Mouse (Mus musculus) neural tube, embryonic 12.5 days (tissue): ENCODE measurements around the gene Vgll1. TPM values are rescaled to one million over a fixed set of nuclear protein-coding genes. Genes with fewer than 3 reads are reported as not detected.

Experiments
- ATAC-seq: fragments of 200-750 bp; cut with Nextera tagmentation; 2 replicates; pipeline ENCODE4 v1.8.0; 2017; ENCODE audit warnings: low read depth, mild to moderate bottlenecking, moderate TSS enrichment, moderate library complexity; ENCODE audit not compliant: low FRiP score
- H3K27ac ChIP-seq: fragments of 300-500 bp; sonication (generic); 2 replicates; pipeline ENCODE4 v1.5.1; 2016
- H3K27me3 ChIP-seq: fragments of 300-500 bp; sonication (generic); replicated peaks from 2 replicates; pipeline ENCODE4 v1.6.1; 2016; ENCODE audit warnings: mild to moderate bottlenecking
- H3K36me3 ChIP-seq: fragments of 300-500 bp; sonication (generic); 2 replicates; pipeline ENCODE4 v1.6.1; 2016; ENCODE audit warnings: mild to moderate bottlenecking
- H3K4me1 ChIP-seq: fragments of 300-500 bp; sonication (generic); 2 replicates; pipeline ENCODE4 v1.6.1; 2016
- H3K4me2 ChIP-seq: fragments of 300-500 bp; sonication (generic); replicated peaks from 2 replicates; pipeline ENCODE4 v1.6.1; 2016; ENCODE audit warnings: mild to moderate bottlenecking
- H3K4me3 ChIP-seq: fragments of 300-500 bp; sonication (generic); 2 replicates; pipeline ENCODE4 v1.5.1; 2016
- H3K9ac ChIP-seq: fragments of 300-500 bp; sonication (generic); 2 replicates; pipeline ENCODE4 v1.6.1; 2016; ENCODE audit warnings: mild to moderate bottlenecking
- H3K9me3 ChIP-seq: fragments of 300-500 bp; sonication (generic); 2 replicates; pipeline ENCODE4 v1.6.1; 2016; ENCODE audit warnings: mild to moderate bottlenecking
- WGBS: fragments of 180-500 bp; shearing (Covaris S2); methylation state at CpG from one replicate; pipeline ENCODE4 v1.1.7; 2016; 5-methylcytosine and 5-hydroxymethylcytosine counted together
- polyA plus RNA-seq: library from polyadenylated mRNA; unstranded; fragments of >200 nt; fragmentation: Nextera tagmentation; extraction: Ambion mirVana; gene quantifications from 2 replicates; pipeline ENCODE4 v1.2.1, GENCODE M21; 2016

The Vgll1 gene
- polyA plus RNA-seq, 1 experiment from 2014 or later, result 0.27 TPM

DNA sequence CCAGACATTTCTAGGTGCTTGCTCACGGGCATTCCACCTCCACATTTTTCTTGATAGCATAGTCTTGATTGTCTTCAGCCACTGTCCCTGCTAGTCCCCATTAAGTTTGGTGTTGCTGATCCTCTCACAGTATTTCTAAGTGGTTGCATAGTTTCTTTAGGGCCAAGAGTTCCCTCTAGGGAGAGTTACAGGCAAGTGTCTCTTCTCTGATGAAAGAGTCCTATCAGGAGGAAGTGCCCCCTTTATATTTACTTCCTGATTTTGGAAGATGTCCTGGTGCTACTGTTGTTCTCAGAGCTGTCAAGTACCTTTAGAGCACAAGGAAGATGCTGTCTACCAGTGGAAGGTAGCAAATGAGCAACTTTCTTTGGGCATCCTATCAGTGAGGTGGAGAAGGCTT is 65.6 kb downstream of the Vgll1 start:
- H3K9ac ChIP-seq, result no peak overlapping the region
- H3K27me3 ChIP-seq, result no peaks in the 10 kb centered on the region
- no peak overlapping the region for H3K4me2 ChIP-seq
- H3K4me1 ChIP-seq, result no peaks in the 10 kb centered on the region
- H3K9me3 ChIP-seq, result no peaks in the 10 kb centered on the region
- no peak for ATAC-seq
- WGBS, result 81% methylated on average over 1 of the region's 1 CpGs
- H3K36me3 ChIP-seq, result no peaks in the 10 kb centered on the region
- H3K27ac ChIP-seq, result no peak overlapping the region
- no peak overlapping the region for H3K4me3 ChIP-seq

Other genes starting within 250 kb of the Vgll1 start
- gene Adgrg4, start 217.9 kb upstream of the Vgll1 start, polyA plus RNA-seq, result 0.04 TPM in 2 replicates
- not detected in 2 replicates for gene Brs3, start 45.0 kb upstream of the Vgll1 start, polyA plus RNA-seq
- 89.5 and 93.0 TPM in 2 replicates for gene Htatsf1, start 34.5 kb upstream of the Vgll1 start, polyA plus RNA-seq
- not detected in 2 replicates for gene Cd40lg, start 124.0 kb downstream of the Vgll1 start, polyA plus RNA-seq